Mouse (Mus musculus) retina, adult 2 months (tissue): ENCODE data around the gene Camta1.
A peak's percentile ranks its signal among the peaks of the same experiment; 100 is the strongest.

Source experiments
- DNase-seq: peaks from one replicate; pipeline ENCODE4 v3.0.0-alpha.2; 2012; ENCODE audit warnings: low read depth, low spot score

Gene Camta1

GRCm38 (mm10) chr4:151861806-151862739, at the start of gene Camta1:
Gene Camta1 (minus strand): TSS chr4:151861876.
- peak; percentile 100 for DNase-seq

GRCm38 (mm10) chr4:151908809-151909208, 47.1 kb upstream of the Camta1 start:
- no peak for DNase-seq

GRCm38 (mm10) chr4:151907577-151908343, 46.1 kb upstream of the Camta1 start:
- no peak for DNase-seq

- DNase-seq = no peak
These were observed 43.9 kb upstream of the Camta1 start for GRCm38 (mm10) chr4:151905621-151906020.

- no peak for DNase-seq
These were observed 42.4 kb upstream of the Camta1 start for GRCm38 (mm10) chr4:151904098-151904497.

GRCm38 (mm10) chr4:151902689-151903241, 41.1 kb upstream of the Camta1 start:
- DNase-seq = no peak

GRCm38 (mm10) chr4:151902046-151902688, 40.5 kb upstream of the Camta1 start:
- no peak for DNase-seq

GRCm38 (mm10) chr4:151901422-151901821, 39.7 kb upstream of the Camta1 start:
- DNase-seq = no peak

GRCm38 (mm10) chr4:151900735-151901134, 39.1 kb upstream of the Camta1 start:
- DNase-seq = no peak

GRCm38 (mm10) chr4:151899707-151900384, 38.2 kb upstream of the Camta1 start:
- DNase-seq = no peak

GRCm38 (mm10) chr4:151898600-151899245, 37.0 kb upstream of the Camta1 start:
- no peak for DNase-seq

GRCm38 (mm10) chr4:151897069-151897617, 35.5 kb upstream of the Camta1 start:
- no peak for DNase-seq

GRCm38 (mm10) chr4:151895624-151896023, 33.9 kb upstream of the Camta1 start:
- no peak for DNase-seq

- no peak for DNase-seq
These were observed 33.2 kb upstream of the Camta1 start for GRCm38 (mm10) chr4:151894926-151895325.

- DNase-seq = no peak
These were observed 31.6 kb upstream of the Camta1 start for GRCm38 (mm10) chr4:151893241-151893640.

GRCm38 (mm10) chr4:151881590-151881989, 19.9 kb upstream of the Camta1 start:
- no peak for DNase-seq

GRCm38 (mm10) chr4:151880044-151880690, 18.5 kb upstream of the Camta1 start:
- DNase-seq = no peak

GRCm38 (mm10) chr4:151876400-151876799, 14.7 kb upstream of the Camta1 start:
- DNase-seq = no peak

GRCm38 (mm10) chr4:151863511-151863910, 1.8 kb upstream of the Camta1 start:
- DNase-seq = no peak

- no peak for DNase-seq
These were observed 238 bp downstream of the Camta1 start for GRCm38 (mm10) chr4:151861471-151861805.
